Mouse (Mus musculus) cerebellum, postnatal 10 days (tissue): ENCODE data around the gene Oxnad1.
A peak's percentile ranks its signal among the peaks of the same experiment; 100 is the strongest.

Source experiments
- DNase-seq, 2 experiments: peaks; one replicate each; pipeline ENCODE4 v3.0.0; 2021; ENCODE audit warnings: mixed read lengths in 2 of 2

The Oxnad1 gene

DNA sequence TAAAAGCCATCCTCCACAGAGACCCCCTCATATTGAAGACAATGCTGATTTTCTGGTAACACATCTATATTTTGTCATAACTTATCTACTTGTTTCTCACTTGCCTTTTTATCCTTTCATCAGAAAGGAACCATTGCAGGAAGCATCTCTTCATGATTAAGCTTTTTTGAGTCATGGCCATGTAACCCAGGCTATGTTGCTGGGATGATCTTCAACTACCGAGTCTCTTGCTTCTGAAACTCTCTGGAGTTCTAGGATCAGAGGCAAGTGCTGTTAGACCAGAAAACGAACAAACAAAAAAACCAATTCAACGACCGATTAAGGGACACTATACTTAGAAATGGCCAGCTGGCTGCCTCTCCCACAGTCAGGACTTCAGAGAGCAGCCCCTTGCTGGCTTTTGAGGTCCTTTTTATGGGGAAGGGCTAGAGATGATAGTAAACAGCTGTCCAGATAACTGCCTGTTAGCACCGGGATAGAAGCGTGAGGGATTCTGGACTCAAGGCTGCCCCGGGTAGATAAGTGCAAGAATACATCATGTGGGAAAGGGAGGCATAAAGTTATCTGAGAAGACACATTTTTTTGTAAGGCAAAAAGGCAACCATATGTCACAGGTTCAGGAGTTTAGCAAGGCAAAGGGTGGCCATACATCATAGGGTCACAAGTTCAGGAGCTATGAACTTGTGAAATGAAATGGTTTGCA is 60.8 kb downstream of the Oxnad1 start:
- DNase-seq = no peak

- DNase-seq = no peak
These were observed 61.4 kb downstream of the Oxnad1 start for GRCm38 (mm10) chr14:32146578-32146977.

DNA sequence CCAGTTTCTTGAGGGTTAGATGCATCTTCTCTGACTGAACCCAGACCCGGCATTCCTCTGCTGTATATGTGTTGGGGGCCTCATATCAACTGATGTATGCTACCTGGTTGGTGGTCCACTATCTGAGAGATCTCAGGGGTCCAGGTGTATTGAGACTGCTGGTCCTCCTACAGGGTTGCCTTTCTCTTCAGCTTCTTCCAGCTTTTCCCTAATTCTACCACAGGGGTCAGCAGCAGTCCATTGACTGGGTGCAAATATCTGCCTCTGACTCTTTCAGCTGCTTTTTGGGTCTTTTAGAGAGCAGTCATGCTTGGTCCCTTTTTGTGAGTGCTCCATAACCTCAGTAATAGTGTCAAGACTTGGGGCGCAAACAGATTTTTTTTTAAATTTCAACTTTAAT is 65.7 kb downstream of the Oxnad1 start:
- no peak for DNase-seq

DNA sequence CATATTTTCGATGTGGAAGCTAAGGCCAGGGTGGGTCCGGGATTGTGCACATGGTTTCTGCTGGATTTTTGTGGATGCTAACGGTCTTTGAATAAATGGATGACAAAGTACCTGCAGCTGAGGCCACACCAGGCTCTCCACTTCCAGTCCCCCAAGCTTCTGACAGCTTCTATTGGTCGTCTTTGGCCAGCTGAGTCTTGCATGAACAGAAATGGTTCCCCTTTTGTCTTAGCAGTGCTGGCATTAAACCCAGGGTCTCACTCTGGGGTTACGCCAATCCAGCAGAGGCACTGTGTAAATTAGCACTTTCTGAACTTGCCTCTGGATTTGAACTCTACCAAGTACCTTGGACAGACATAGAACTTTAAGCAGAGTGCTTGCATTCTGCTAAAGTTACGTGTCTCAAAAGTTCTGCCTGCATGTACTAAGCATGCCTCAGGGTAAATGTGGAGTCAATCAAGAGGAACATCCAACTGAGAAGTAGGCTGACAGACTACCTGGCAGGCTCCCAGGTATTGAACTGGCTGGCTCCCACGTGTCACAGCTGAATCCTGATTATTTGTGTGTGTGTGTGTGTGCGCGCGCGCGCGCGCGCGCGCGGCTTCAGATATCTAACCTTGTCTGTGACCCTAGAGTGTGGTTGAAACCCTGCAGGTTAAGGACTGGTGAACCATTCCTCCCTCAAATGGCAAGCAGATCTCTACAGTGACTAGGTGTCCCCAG is 67.2 kb downstream of the Oxnad1 start:
- DNase-seq = peak; percentile 27 to 33
